Mouse (Mus musculus) heart, postnatal 0 days (tissue): ENCODE measurements around the gene Esrrg. TPM values are rescaled to one million over a fixed set of nuclear protein-coding genes. Genes with fewer than 3 reads are reported as not detected.

Experiments
- ATAC-seq: fragments of 200-750 bp; cut with Nextera tagmentation; 2 replicates; pipeline ENCODE4 v1.8.0; 2017; ENCODE audit warnings: low read depth, moderate number of reproducible peaks, moderate library complexity; ENCODE audit not compliant: insufficient read depth
- DNase-seq: peaks from one replicate; pipeline ENCODE4 v3.0.0-alpha.2; 2016; ENCODE audit warnings: low spot score
- H3K27ac ChIP-seq: fragments of 300-500 bp; sonication (generic); 2 replicates; pipeline ENCODE4 v1.5.1; 2014; ENCODE audit warnings: low read depth, mild to moderate bottlenecking
- H3K27me3 ChIP-seq: fragments of 300-500 bp; sonication (generic); 2 replicates; pipeline ENCODE4 v1.6.1; 2014; ENCODE audit warnings: low read length, mixed read lengths; ENCODE audit not compliant: control insufficient read depth, insufficient read depth
- H3K36me3 ChIP-seq: fragments of 300-500 bp; sonication (generic); replicated peaks from 2 replicates; pipeline ENCODE4 v1.6.1; 2014; ENCODE audit warnings: low read length, mixed read lengths; ENCODE audit not compliant: control insufficient read depth, insufficient read depth
- H3K4me1 ChIP-seq: fragments of 300-500 bp; sonication (generic); 2 replicates; pipeline ENCODE4 v1.6.1; 2014; ENCODE audit warnings: antibody characterized with exemption; ENCODE audit not compliant: control insufficient read depth, insufficient read depth
- H3K4me2 ChIP-seq: fragments of 300-500 bp; sonication (generic); 2 replicates; pipeline ENCODE4 v1.6.1; 2014; ENCODE audit warnings: low read depth, mild to moderate bottlenecking, low read length, moderate library complexity
- H3K4me3 ChIP-seq: fragments of 300-500 bp; sonication (generic); 2 replicates; pipeline ENCODE4 v1.5.1; 2014; ENCODE audit warnings: low read depth, low read length
- H3K9ac ChIP-seq: fragments of 300-500 bp; sonication (generic); replicated peaks from 2 replicates; pipeline ENCODE4 v1.6.1; 2014; ENCODE audit warnings: low read depth, low read length, mixed read lengths
- H3K9me3 ChIP-seq: fragments of 300-500 bp; sonication (generic); replicated peaks from 2 replicates; pipeline ENCODE4 v1.6.1; 2016; ENCODE audit warnings: low read length; ENCODE audit not compliant: control insufficient read depth
- CTCF ChIP-seq: IDR thresholded peaks from 2 replicates; pipeline ENCODE4 v1.5.1; 2016; ENCODE audit warnings: antibody characterized with exemption, control low read depth, low read depth
- EP300 ChIP-seq: IDR thresholded peaks from 2 replicates; pipeline ENCODE4 v1.6.1; 2016; ENCODE audit warnings: antibody characterized with exemption, low read depth
- WGBS: fragments of 180-500 bp; shearing (Covaris S2); extraction: QIAGEN DNeasy Blood & Tissue Kit; methylation state at CpG from one replicate; pipeline ENCODE4 v1.1.7; 2014; 5-methylcytosine and 5-hydroxymethylcytosine counted together
- polyA plus RNA-seq: library from polyadenylated mRNA; unstranded; fragments of >200 nt; fragmentation: Nextera tagmentation; extraction: Ambion mirVana; gene quantifications from 2 replicates; pipeline ENCODE4 v1.2.1, GENCODE M21; 2015
- total RNA-seq: library from RNA; depleted of rRNA; stranded (reverse); fragments of >200 nt; gene quantifications from 2 replicates; pipeline ENCODE4 v1.2.3, GENCODE M21; 2014; ENCODE audit warnings: low replicate concordance

Gene Esrrg
- total and polyA plus RNA-seq, 2 experiments from 2014 or later, result 11.5 to 16.8 TPM

- Histone ChIP-seq H3K4me1 (peaks cover 17% of the 10 kb centered on the region; the same call in 1 of the 2 replicates), H3K27ac (no peak overlapping the region)
- WGBS, result 82% methylated on average over 5 of the region's 5 CpGs
These were observed 401.3 kb downstream of the Esrrg start for GRCm38 (mm10) chr1:188009868-188010267.

GRCm38 (mm10) chr1:188010860-188011259 is 402.3 kb downstream of the Esrrg start:
- Histone ChIP-seq H3K9ac (no peak overlapping the region), H3K4me1 (peaks cover 17% of the 10 kb centered on the region; the same call in 1 of the 2 replicates), H3K4me3 (no peak overlapping the region), H3K9me3 (no peaks in the 10 kb centered on the region), H3K4me2 (peak overlapping the region; percentile 30), H3K36me3 (no peaks in the 10 kb centered on the region), H3K27me3 (no peaks in the 10 kb centered on the region), H3K27ac (peak overlapping the region; percentile 56)
- WGBS, result 40% methylated on average over 1 of the region's 1 CpGs
- DNase-seq (peak; percentile 58), ATAC-seq (peak; percentile 66)
- TF ChIP-seq EP300 (0 out of 2 replicates have a peak, but pooled peaks have one; percentile 35), CTCF (no peak)

More at GRCm38 (mm10) chr1:188009868-188010267, 401.3 kb downstream of the Esrrg start:
- no peaks in the 10 kb centered on the region for H3K9me3 ChIP-seq
- H3K36me3 ChIP-seq, result no peaks in the 10 kb centered on the region
- DNase-seq (no peak), ATAC-seq (no peak; the same call in 1 of the 2 replicates)
- no peak overlapping the region for H3K4me2 ChIP-seq
- no peaks in the 10 kb centered on the region for H3K27me3 ChIP-seq
- TF ChIP-seq EP300 (no peak), CTCF (no peak)
- H3K9ac ChIP-seq, result no peak overlapping the region
- no peak overlapping the region for H3K4me3 ChIP-seq

- H3K4me1 ChIP-seq, result peaks cover 5% of the 10 kb centered on the region; the same call in 1 of the 2 replicates
- DNase-seq (no peak), ATAC-seq (no peak)
- no peaks in the 10 kb centered on the region for H3K27me3 ChIP-seq
- H3K27ac ChIP-seq, result no peak overlapping the region
- no peak overlapping the region for H3K4me3 ChIP-seq
- no peak for TF ChIP-seq EP300
- TF ChIP-seq CTCF, result no peak
- 67% methylated on average over 4 of the region's 4 CpGs for WGBS
- H3K9me3 ChIP-seq, result no peaks in the 10 kb centered on the region
- no peaks in the 10 kb centered on the region for H3K36me3 ChIP-seq
- H3K9ac ChIP-seq, result no peak overlapping the region
- no peak overlapping the region for H3K4me2 ChIP-seq
These were observed 405.8 kb downstream of the Esrrg start for GRCm38 (mm10) chr1:188014411-188014810.

GRCm38 (mm10) chr1:188017956-188018862 is 409.6 kb downstream of the Esrrg start:
- WGBS, result 29% methylated on average over 14 of the region's 14 CpGs
- Histone ChIP-seq H3K4me1 (peaks cover 5% of the 10 kb centered on the region; the same call in 1 of the 2 replicates), H3K36me3 (no peaks in the 10 kb centered on the region), H3K27me3 (no peaks in the 10 kb centered on the region), H3K9me3 (no peaks in the 10 kb centered on the region), H3K4me2 (peak overlapping the region; percentile 55), H3K4me3 (peak overlapping the region; percentile 24), H3K9ac (no peak overlapping the region), H3K27ac (peak overlapping the region; percentile 74)
- DNase-seq, result peak; percentile 67
- TF ChIP-seq CTCF (peak; percentile 18; the same call in 1 of the 2 replicates), EP300 (no peak)
- ATAC-seq, result peak; percentile 54; the same call in 1 of the 2 replicates

- DNase-seq, result no peak
- no peaks in the 10 kb centered on the region for H3K36me3 ChIP-seq
- no peaks in the 10 kb centered on the region for H3K9me3 ChIP-seq
- peaks cover 9% of the 10 kb centered on the region for H3K4me1 ChIP-seq
- 84% methylated on average over 8 of the region's 8 CpGs for WGBS
- no peak overlapping the region for H3K4me3 ChIP-seq
- TF ChIP-seq CTCF, result no peak
- TF ChIP-seq EP300, result no peak
- H3K27me3 ChIP-seq, result no peaks in the 10 kb centered on the region
- H3K9ac ChIP-seq, result no peak overlapping the region
- no peak overlapping the region for H3K27ac ChIP-seq
- no peak for ATAC-seq
- no peak overlapping the region for H3K4me2 ChIP-seq
These were observed 420.6 kb downstream of the Esrrg start for GRCm38 (mm10) chr1:188029205-188029604.
